Mouse (Mus musculus) olfactory bulb, adult 2 months (tissue): ENCODE results near the gene Tmc5.

Source experiments
- CTCF ChIP-seq: fragments of 200-500 bp; IDR thresholded peaks from 2 replicates; pipeline ENCODE4 v1.5.1; 2012; ENCODE audit warnings: low read depth, mild to moderate bottlenecking, low read length, moderate library complexity; ENCODE audit not compliant: insufficient read depth
- POLR2A ChIP-seq: fragments of 200-500 bp; IDR thresholded peaks from 2 replicates; pipeline ENCODE4 v1.6.1; 2012; ENCODE audit warnings: mild to moderate bottlenecking, low read depth, low read length, moderate library complexity; ENCODE audit not compliant: insufficient read depth

DNA sequence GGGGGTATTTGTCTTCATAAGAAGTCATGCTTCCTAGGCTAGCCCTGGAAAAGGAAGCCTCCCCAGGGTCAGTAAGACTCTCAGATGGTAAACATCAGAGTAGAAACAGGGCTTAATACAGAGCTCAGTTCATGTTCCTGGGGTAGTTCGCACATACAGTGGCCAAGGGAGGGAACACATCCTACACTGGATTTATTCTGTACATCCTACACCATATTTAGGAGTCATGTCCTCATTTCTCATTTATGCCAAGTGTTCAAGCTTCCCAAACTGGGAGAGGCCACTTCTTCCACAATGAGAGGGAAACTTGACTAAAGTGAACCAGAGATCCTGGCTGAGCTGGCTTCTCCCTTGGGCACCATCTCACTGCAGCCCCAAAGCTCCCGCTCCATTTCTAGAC lies 70.7 kb downstream of the Tmc5 start:
- TF ChIP-seq CTCF, result no peak
- no peak for TF ChIP-seq POLR2A
